Mouse (Mus musculus): ENCODE measurements around the gene Sparc.
"Not testable (repeated sequence)": the region's sequence is repeated elsewhere in the genome, so short reads cannot be mapped to it uniquely, and the experiment has no call there.

Sparc gene

GRCm38 (mm10) chr11:55438031-55438430, 15.0 kb upstream of the Sparc start:
- no peak for DNase-seq (ENCODE audit: low read depth in 1 of 2, low spot score in 2 of 2)

GRCm38 (mm10) chr11:55436089-55436488, 13.1 kb upstream of the Sparc start:
- DNase-seq (ENCODE audit: low read depth in 1 of 2, low spot score in 2 of 2): no peak

GRCm38 (mm10) chr11:55432981-55433380, 10.0 kb upstream of the Sparc start:
- no peak for DNase-seq (ENCODE audit: low read depth in 1 of 2, low spot score in 2 of 2)

- DNase-seq (ENCODE audit: low read depth in 1 of 2, low spot score in 2 of 2): no peak
Observed at GRCm38 (mm10) chr11:55429973-55430372, 7.0 kb upstream of the Sparc start.

GRCm38 (mm10) chr11:55428186-55429012, 5.4 kb upstream of the Sparc start:
- DNase-seq (ENCODE audit: low read depth in 1 of 2, low spot score in 2 of 2): no peak

GRCm38 (mm10) chr11:55424746-55425360, 1.9 kb upstream of the Sparc start:
- DNase-seq (ENCODE audit: low read depth in 1 of 2, low spot score in 2 of 2): no peak

- no peak for DNase-seq (ENCODE audit: low read depth in 1 of 2, low spot score in 2 of 2)
Observed at GRCm38 (mm10) chr11:55423756-55424155, 773 bp upstream of the Sparc start.

GRCm38 (mm10) chr11:55419678-55420307, 3.2 kb downstream of the Sparc start:
- DNase-seq (ENCODE audit: low read depth in 1 of 2, low spot score in 2 of 2): no peak

- DNase-seq (ENCODE audit: low read depth in 1 of 2, low spot score in 2 of 2): no peak
Observed at GRCm38 (mm10) chr11:55419296-55419677, 3.7 kb downstream of the Sparc start.

- no peak for DNase-seq (ENCODE audit: low read depth in 1 of 2, low spot score in 2 of 2)
Observed at GRCm38 (mm10) chr11:55418704-55419061, 4.3 kb downstream of the Sparc start.

GRCm38 (mm10) chr11:55417898-55418703, 4.9 kb downstream of the Sparc start:
- no peak for DNase-seq (ENCODE audit: low read depth in 1 of 2, low spot score in 2 of 2)

- DNase-seq (ENCODE audit: low read depth in 1 of 2, low spot score in 2 of 2): no peak
Observed at GRCm38 (mm10) chr11:55416609-55417265, 6.2 kb downstream of the Sparc start.

GRCm38 (mm10) chr11:55415731-55416130, 7.3 kb downstream of the Sparc start:
- not testable (repeated sequence) for DNase-seq (ENCODE audit: low read depth in 1 of 2, low spot score in 2 of 2)

- DNase-seq (ENCODE audit: low read depth in 1 of 2, low spot score in 2 of 2): no peak
Observed at GRCm38 (mm10) chr11:55415036-55415704, 7.8 kb downstream of the Sparc start.

- DNase-seq (ENCODE audit: low read depth in 1 of 2, low spot score in 2 of 2): no peak
Observed at GRCm38 (mm10) chr11:55414314-55414713, 8.7 kb downstream of the Sparc start.

- DNase-seq (ENCODE audit: low read depth in 1 of 2, low spot score in 2 of 2): no peak
Observed at GRCm38 (mm10) chr11:55413416-55413796, 9.6 kb downstream of the Sparc start.

- no peak for DNase-seq (ENCODE audit: low read depth in 1 of 2, low spot score in 2 of 2)
Observed at GRCm38 (mm10) chr11:55412680-55413415, 10.1 kb downstream of the Sparc start.

GRCm38 (mm10) chr11:55412034-55412433, 10.9 kb downstream of the Sparc start:
- DNase-seq (ENCODE audit: low read depth in 1 of 2, low spot score in 2 of 2): no peak

- no peak for DNase-seq (ENCODE audit: low read depth in 1 of 2, low spot score in 2 of 2)
Observed at GRCm38 (mm10) chr11:55410502-55410901, 12.5 kb downstream of the Sparc start.

GRCm38 (mm10) chr11:55410005-55410404, 13.0 kb downstream of the Sparc start:
- DNase-seq (ENCODE audit: low read depth in 1 of 2, low spot score in 2 of 2): no peak

Data from monocyte, adult 2 months (primary cell).